Mouse (Mus musculus) left cerebral cortex, adult 18-20 months (tissue): ENCODE measurements around the gene Hoxc12. TPM values are rescaled to one million over a fixed set of nuclear protein-coding genes. Genes with fewer than 3 reads are reported as not detected.
A peak's percentile ranks its signal among the peaks of the same experiment; 100 is the strongest.

Experiments
- DNase-seq, 2 experiments: peaks; one replicate each; pipeline ENCODE4 v3.0.0; 2021 to 2022; ENCODE audit warnings: low spot score in 2 of 2, mixed read lengths in 1 of 2
- total RNA-seq, 2 experiments: library from RNA; stranded (reverse); gene quantifications; 2 replicates each; pipeline ENCODE4 v1.2.3; 2021

Gene Hoxc12
- total RNA-seq, 2 experiments from 2014 or later = not detected

GRCm38 (mm10) chr15:102963671-102964640 is 27.4 kb downstream of the Hoxc12 start:
- no peak for DNase-seq

GRCm38 (mm10) chr15:102965003-102965891 is 28.7 kb downstream of the Hoxc12 start:
- no peak for DNase-seq

- no peak for DNase-seq
These were observed 29.6 kb downstream of the Hoxc12 start for GRCm38 (mm10) chr15:102965892-102966775.

GRCm38 (mm10) chr15:102966776-102967311 is 30.3 kb downstream of the Hoxc12 start, which contains the start of gene Hoxc10:
Gene Hoxc10, plus strand, starts transcription at chr15:102966796.
- no peak for DNase-seq

GRCm38 (mm10) chr15:102967312-102967510 is 30.7 kb downstream of the Hoxc12 start, which contains the start of gene Hoxc5:
Gene Hoxc5, plus strand, starts transcription at chr15:102967443.
- no peak for DNase-seq

GRCm38 (mm10) chr15:102967511-102968397 is 31.2 kb downstream of the Hoxc12 start:
- no peak for DNase-seq

- no peak for DNase-seq
These were observed 32.7 kb downstream of the Hoxc12 start for GRCm38 (mm10) chr15:102969296-102969695.

- DNase-seq = peak in 1 of 2 experiments; percentile 18
These were observed 34.2 kb downstream of the Hoxc12 start for GRCm38 (mm10) chr15:102970740-102971139.

- no peak for DNase-seq
These were observed 35.7 kb downstream of the Hoxc12 start for GRCm38 (mm10) chr15:102972254-102972653.

- no peak for DNase-seq
These were observed 36.2 kb downstream of the Hoxc12 start for GRCm38 (mm10) chr15:102972753-102973152.

- DNase-seq = no peak
These were observed 38.5 kb downstream of the Hoxc12 start for GRCm38 (mm10) chr15:102975034-102975433.

- no peak for DNase-seq
These were observed 39.1 kb downstream of the Hoxc12 start for GRCm38 (mm10) chr15:102975688-102976111.

GRCm38 (mm10) chr15:102976171-102976570 is 39.6 kb downstream of the Hoxc12 start, which contains the start of gene Hoxc9:
Gene Hoxc9, plus strand, starts transcription at chr15:102976439.
- no peak for DNase-seq

GRCm38 (mm10) chr15:102976631-102977422 is 40.3 kb downstream of the Hoxc12 start:
- no peak for DNase-seq

- DNase-seq = no peak
These were observed 40.9 kb downstream of the Hoxc12 start for GRCm38 (mm10) chr15:102977423-102977974.

GRCm38 (mm10) chr15:102978615-102979515 is 42.3 kb downstream of the Hoxc12 start:
- DNase-seq = no peak

- DNase-seq = no peak
These were observed 43.4 kb downstream of the Hoxc12 start for GRCm38 (mm10) chr15:102979936-102980335.
